Mouse (Mus musculus): Measurements from ENCODE around the gene Adamts2. TPM values are rescaled to one million over a fixed set of nuclear protein-coding genes. Genes with fewer than 3 reads are reported as not detected.

The Adamts2 gene
- polyA plus RNA-seq, 1 experiment from 2014 or later = not detected

GRCm38 (mm10) chr11:50717381-50717897, 115.6 kb downstream of the Adamts2 start:
- WGBS (ENCODE audit: missing documents) = 90% methylated on average over 12 of the region's 12 CpGs
- Histone ChIP-seq H3K27ac (no peak overlapping the region), H3K79me2 (ENCODE audit: inconsistent target) (no peaks in the 10 kb centered on the region), H3K4me3 (ENCODE audit: inconsistent target) (no peak overlapping the region), H3K36me3 (ENCODE audit: inconsistent target) (no peaks in the 10 kb centered on the region)

- Histone ChIP-seq H3K36me3 (ENCODE audit: inconsistent target) (no peaks in the 10 kb centered on the region), H3K4me3 (ENCODE audit: inconsistent target) (no peak overlapping the region), H3K27ac (no peak overlapping the region), H3K79me2 (ENCODE audit: inconsistent target) (no peaks in the 10 kb centered on the region)
- WGBS (ENCODE audit: missing documents) = 70% methylated on average over 6 of the region's 6 CpGs
Measured at GRCm38 (mm10) chr11:50718862-50719261, 117.0 kb downstream of the Adamts2 start.

GRCm38 (mm10) chr11:50720421-50720820, 118.5 kb downstream of the Adamts2 start:
- H3K79me2 ChIP-seq (ENCODE audit: inconsistent target) = no peaks in the 10 kb centered on the region
- H3K27ac ChIP-seq = no peak overlapping the region
- WGBS (ENCODE audit: missing documents) = 87% methylated on average over 6 of the region's 6 CpGs
- H3K4me3 ChIP-seq (ENCODE audit: inconsistent target) = no peak overlapping the region
- no peaks in the 10 kb centered on the region for H3K36me3 ChIP-seq (ENCODE audit: inconsistent target)

DNA sequence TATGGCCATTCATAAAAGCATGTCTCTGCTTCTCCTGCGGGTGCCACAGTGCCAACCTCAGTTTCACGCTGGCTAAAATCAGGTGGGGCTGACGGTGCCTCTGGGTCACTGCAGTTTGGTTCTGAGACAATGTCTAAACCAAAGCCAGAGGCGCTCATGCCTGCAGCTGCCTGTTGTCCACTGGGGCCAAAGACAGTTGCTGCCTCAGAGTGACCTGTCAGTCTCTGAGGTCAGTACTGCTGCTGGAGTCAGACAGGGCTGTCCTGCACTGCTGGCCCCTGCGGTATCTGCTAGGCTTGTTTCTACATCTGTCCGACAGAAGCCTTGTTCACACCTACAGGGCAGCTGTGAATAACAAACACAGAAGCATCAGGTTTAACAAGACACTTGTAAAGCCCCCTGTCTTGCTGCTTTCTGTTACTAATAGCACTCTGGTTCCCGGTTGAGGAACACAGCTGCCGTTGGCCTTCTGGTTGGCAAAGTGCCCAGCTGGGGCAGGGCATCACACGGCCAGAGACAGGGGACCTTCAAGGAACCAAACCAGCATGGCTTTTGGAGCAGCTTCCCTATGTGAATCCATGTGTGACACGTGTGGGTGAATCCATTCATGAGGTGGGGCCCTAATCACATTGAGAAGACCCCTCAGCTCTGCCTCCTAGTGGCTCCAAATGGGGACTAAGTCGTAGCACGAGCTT, 119.1 kb downstream of the Adamts2 start:
- Histone ChIP-seq H3K79me2 (ENCODE audit: inconsistent target) (no peaks in the 10 kb centered on the region), H3K27ac (no peak overlapping the region), H3K36me3 (ENCODE audit: inconsistent target) (no peaks in the 10 kb centered on the region), H3K4me3 (ENCODE audit: inconsistent target) (no peak overlapping the region)
- WGBS (ENCODE audit: missing documents) = 50% methylated on average over 12 of the region's 12 CpGs

- Histone ChIP-seq H3K36me3 (ENCODE audit: inconsistent target) (no peaks in the 10 kb centered on the region), H3K79me2 (ENCODE audit: inconsistent target) (no peaks in the 10 kb centered on the region), H3K4me3 (ENCODE audit: inconsistent target) (no peak overlapping the region), H3K27ac (no peak overlapping the region)
- WGBS (ENCODE audit: missing documents) = 67% methylated on average over 4 of the region's 4 CpGs
Measured at GRCm38 (mm10) chr11:50725595-50725994, 123.7 kb downstream of the Adamts2 start.

- 70% methylated on average over 5 of the region's 5 CpGs for WGBS (ENCODE audit: missing documents)
- H3K27ac ChIP-seq = no peak overlapping the region
- no peaks in the 10 kb centered on the region for H3K36me3 ChIP-seq (ENCODE audit: inconsistent target)
- H3K4me3 ChIP-seq (ENCODE audit: inconsistent target) = no peak overlapping the region
- H3K79me2 ChIP-seq (ENCODE audit: inconsistent target) = no peaks in the 10 kb centered on the region
Measured at GRCm38 (mm10) chr11:50726035-50726434, 124.2 kb downstream of the Adamts2 start.

- H3K79me2 ChIP-seq (ENCODE audit: inconsistent target) = no peaks in the 10 kb centered on the region
- H3K4me3 ChIP-seq (ENCODE audit: inconsistent target) = no peak overlapping the region
- H3K36me3 ChIP-seq (ENCODE audit: inconsistent target) = no peaks in the 10 kb centered on the region
- no peak overlapping the region for H3K27ac ChIP-seq
- 68% methylated on average over 3 of the region's 3 CpGs for WGBS (ENCODE audit: missing documents)
Measured at GRCm38 (mm10) chr11:50733146-50733545, 131.3 kb downstream of the Adamts2 start.

- H3K79me2 ChIP-seq (ENCODE audit: inconsistent target) = no peaks in the 10 kb centered on the region
- no peak overlapping the region for H3K4me3 ChIP-seq (ENCODE audit: inconsistent target)
- 81% methylated on average over 4 of the region's 4 CpGs for WGBS (ENCODE audit: missing documents)
- H3K27ac ChIP-seq = no peak overlapping the region
- no peaks in the 10 kb centered on the region for H3K36me3 ChIP-seq (ENCODE audit: inconsistent target)
Measured at GRCm38 (mm10) chr11:50734129-50734528, 132.2 kb downstream of the Adamts2 start.

GRCm38 (mm10) chr11:50736548-50736947, 134.7 kb downstream of the Adamts2 start:
- Histone ChIP-seq H3K27ac (no peak overlapping the region), H3K79me2 (ENCODE audit: inconsistent target) (no peaks in the 10 kb centered on the region), H3K36me3 (ENCODE audit: inconsistent target) (no peaks in the 10 kb centered on the region), H3K4me3 (ENCODE audit: inconsistent target) (no peak overlapping the region)
- WGBS (ENCODE audit: missing documents) = 95% methylated on average over 1 of the region's 1 CpGs

- no peaks in the 10 kb centered on the region for H3K36me3 ChIP-seq (ENCODE audit: inconsistent target)
- H3K27ac ChIP-seq = no peak overlapping the region
- no peak overlapping the region for H3K4me3 ChIP-seq (ENCODE audit: inconsistent target)
- 100% methylated on average over 1 of the region's 1 CpGs for WGBS (ENCODE audit: missing documents)
- no peaks in the 10 kb centered on the region for H3K79me2 ChIP-seq (ENCODE audit: inconsistent target)
Measured at GRCm38 (mm10) chr11:50738436-50738835, 136.6 kb downstream of the Adamts2 start.

DNA sequence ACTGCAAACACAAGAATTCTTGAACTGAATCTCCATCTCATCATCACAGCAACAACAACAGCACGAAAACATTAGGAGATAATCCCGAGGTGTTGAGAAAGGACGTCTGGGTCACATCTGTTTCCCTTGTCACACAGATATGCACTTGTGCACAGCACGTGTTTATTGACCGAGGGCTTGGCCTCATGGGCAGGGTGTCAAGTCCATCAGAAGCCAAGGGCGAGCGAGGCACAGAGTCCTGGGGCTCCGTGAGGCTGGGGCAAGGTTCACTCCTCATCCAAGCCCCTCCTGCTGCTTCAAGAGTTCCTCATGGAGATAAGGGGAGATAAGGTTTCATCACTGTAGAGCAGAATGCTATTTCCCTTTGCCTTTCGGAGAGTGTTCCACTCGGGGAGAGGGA, 137.6 kb downstream of the Adamts2 start:
- H3K79me2 ChIP-seq (ENCODE audit: inconsistent target) = no peaks in the 10 kb centered on the region
- H3K36me3 ChIP-seq (ENCODE audit: inconsistent target) = no peaks in the 10 kb centered on the region
- H3K4me3 ChIP-seq (ENCODE audit: inconsistent target) = no peak overlapping the region
- no peak overlapping the region for H3K27ac ChIP-seq
- WGBS (ENCODE audit: missing documents) = 66% methylated on average over 10 of the region's 10 CpGs

GRCm38 (mm10) chr11:50742146-50742545, 140.3 kb downstream of the Adamts2 start:
- Histone ChIP-seq H3K4me3 (ENCODE audit: inconsistent target) (no peak overlapping the region), H3K27ac (no peak overlapping the region), H3K36me3 (ENCODE audit: inconsistent target) (no peaks in the 10 kb centered on the region), H3K79me2 (ENCODE audit: inconsistent target) (no peaks in the 10 kb centered on the region)
- 63% methylated on average over 1 of the region's 1 CpGs for WGBS (ENCODE audit: missing documents)

DNA sequence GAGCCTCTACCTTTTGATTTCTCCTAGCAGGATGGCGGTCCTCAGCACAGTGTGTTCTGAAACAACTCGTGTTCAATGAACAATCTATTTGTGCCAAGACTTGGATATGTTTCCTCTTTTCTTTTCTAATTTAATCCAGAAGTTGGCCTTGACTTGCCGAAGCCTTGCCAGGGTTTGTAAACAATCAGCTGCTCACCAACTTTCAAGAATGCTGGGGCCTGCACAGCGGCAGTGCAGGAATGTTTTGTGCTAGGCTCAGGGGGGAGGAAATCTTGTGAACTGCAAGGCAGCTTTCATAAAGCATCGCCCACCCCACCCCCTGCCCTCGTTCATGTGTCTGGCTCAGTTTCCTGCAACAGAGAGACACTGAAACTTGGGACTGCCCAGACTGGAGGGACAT, 143.1 kb downstream of the Adamts2 start:
- no peaks in the 10 kb centered on the region for H3K36me3 ChIP-seq (ENCODE audit: inconsistent target)
- no peaks in the 10 kb centered on the region for H3K79me2 ChIP-seq (ENCODE audit: inconsistent target)
- H3K27ac ChIP-seq = no peak overlapping the region
- WGBS (ENCODE audit: missing documents) = 83% methylated on average over 6 of the region's 6 CpGs
- H3K4me3 ChIP-seq (ENCODE audit: inconsistent target) = no peak overlapping the region

DNA sequence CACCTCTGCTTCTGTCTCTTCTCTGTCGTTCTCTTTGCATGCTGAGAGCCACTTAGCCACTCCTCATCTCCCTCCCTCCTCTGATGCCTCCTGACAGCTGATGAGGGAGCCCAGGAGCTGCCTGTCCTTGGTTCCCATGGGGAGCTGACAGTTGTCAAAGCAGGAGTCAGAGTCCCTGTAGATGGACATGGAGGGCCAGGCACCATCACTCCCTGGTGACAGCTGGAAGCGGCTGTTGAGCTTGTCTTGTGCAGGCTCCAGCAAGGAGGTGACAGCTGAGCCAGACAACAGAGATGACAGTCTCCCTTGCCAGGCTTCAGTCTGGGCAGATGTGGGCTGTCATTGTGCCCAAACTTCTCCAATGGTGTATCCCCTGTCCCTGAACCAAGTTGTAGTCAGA, 144.6 kb downstream of the Adamts2 start:
- WGBS (ENCODE audit: missing documents) = 44% methylated on average over 2 of the region's 2 CpGs
- H3K4me3 ChIP-seq (ENCODE audit: inconsistent target) = no peak overlapping the region
- H3K79me2 ChIP-seq (ENCODE audit: inconsistent target) = no peaks in the 10 kb centered on the region
- no peaks in the 10 kb centered on the region for H3K36me3 ChIP-seq (ENCODE audit: inconsistent target)
- no peak overlapping the region for H3K27ac ChIP-seq

DNA sequence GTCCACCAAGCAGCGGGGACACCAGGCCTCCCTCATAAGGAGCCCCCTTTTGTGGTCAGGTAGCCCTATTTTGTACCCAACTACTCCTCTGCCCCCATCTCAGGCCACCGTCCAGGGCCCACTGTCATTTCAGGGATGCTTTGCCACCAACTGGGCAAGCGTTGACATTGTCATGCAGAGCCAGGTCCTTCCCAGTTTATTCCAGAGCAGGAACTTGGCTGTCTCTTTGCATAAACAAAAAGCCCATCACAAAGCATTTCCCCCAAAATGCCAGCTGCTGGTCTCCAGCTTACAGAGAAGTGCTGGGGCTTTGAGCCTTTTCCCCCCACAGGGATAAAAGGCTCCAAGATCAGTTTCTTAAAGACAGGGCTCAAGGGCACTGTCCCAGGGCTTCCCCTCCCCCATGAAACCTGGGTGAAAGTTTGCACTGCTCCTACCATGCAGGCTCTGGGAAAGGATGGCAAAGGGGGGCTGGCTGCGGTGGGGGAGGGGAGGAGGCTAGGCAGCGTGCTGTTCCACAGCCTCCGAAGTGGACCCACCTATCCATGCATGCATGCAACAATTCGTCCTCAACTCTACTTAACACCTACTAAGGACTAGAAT, 149.2 kb downstream of the Adamts2 start:
- 63% methylated on average over 7 of the region's 7 CpGs for WGBS (ENCODE audit: missing documents)
- H3K27ac ChIP-seq = no peak overlapping the region
- H3K4me3 ChIP-seq (ENCODE audit: inconsistent target) = no peak overlapping the region

More for the DNA sequence above, 149.2 kb downstream of the Adamts2 start:
- Histone ChIP-seq H3K36me3 (ENCODE audit: inconsistent target) (no peaks in the 10 kb centered on the region), H3K79me2 (ENCODE audit: inconsistent target) (no peaks in the 10 kb centered on the region)

All from macrophage (primary cell).